Mouse (Mus musculus) cerebellum, adult 2 months (tissue): Measurements from ENCODE around the gene S100a6.

Experiments
- CTCF ChIP-seq: fragments of 200-500 bp; IDR thresholded peaks from 2 replicates; pipeline ENCODE4 v1.5.1; 2011; ENCODE audit warnings: low read depth, mild to moderate bottlenecking, control low read depth, low read length, moderate library complexity, borderline replicate concordance; ENCODE audit not compliant: insufficient read depth
- POLR2A ChIP-seq: fragments of 200-500 bp; IDR thresholded peaks from 2 replicates; pipeline ENCODE4 v1.6.1; 2011; ENCODE audit warnings: low read length, control low read depth, borderline replicate concordance; ENCODE audit not compliant: insufficient read depth

- TF ChIP-seq CTCF (peak; percentile 53; the same call in 1 of the 2 replicates), POLR2A (no peak)
Observed at GRCm38 (mm10) chr3:90627807-90628206, 15.1 kb downstream of the S100a6 start.
